Mouse (Mus musculus): ENCODE data around the gene Fam149b. TPM values are rescaled to one million over a fixed set of nuclear protein-coding genes. Genes with fewer than 3 reads are reported as not detected.

Fam149b gene
- total RNA-seq, 2 experiments from 2014 or later = 43.0 to 50.2 TPM

DNA sequence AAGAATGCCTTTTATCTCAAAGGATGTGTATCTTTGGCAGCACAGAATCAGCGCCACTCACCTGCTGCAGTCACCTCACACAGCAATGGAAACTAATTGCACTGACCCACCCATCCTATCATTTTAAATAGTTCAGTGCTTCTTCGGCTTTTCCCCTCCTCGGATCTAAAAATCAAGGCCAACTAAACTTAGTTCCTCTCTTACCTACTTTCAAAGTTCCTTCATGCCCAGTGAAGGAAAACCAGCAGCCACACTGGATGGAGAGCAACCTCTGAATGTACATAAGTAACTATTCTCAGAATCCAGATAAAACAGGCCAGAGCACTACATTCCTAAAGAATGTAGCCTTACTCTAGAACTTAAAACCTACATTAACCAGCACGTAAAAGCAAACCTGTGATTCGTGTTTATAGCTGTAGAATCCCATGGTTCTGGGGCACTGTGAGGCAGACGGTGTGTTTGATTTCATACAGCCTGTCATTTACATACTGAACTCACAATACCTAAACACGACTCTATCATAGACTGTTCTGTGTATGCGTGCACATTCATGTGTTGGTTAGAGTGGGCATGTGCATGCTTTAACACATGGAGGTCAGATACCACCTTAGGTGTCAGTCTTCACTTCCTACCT, 41.6 kb downstream of the Fam149b start:
- DNase-seq (ENCODE audit: low spot score in 2 of 2) = no peak

DNA sequence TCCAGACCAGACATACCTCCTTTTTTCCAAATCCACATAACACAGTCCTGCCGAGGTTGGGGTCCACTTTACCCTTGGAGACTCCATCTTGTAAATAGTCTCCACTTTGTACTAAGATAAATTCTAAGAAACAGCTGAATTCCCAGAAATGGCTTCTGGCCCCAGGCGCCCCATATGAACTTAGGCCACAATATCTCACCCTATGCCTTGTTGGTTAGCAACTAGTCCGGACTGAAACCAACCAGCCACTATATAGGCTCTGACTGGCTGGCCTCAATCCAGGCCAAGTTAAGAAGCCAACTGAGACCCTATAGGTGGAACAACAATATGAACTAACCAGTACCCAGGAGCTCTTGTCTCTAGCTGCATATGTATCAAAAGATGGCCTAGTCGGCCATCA, 44.4 kb downstream of the Fam149b start:
- no peak for DNase-seq (ENCODE audit: low spot score in 2 of 2)

DNA sequence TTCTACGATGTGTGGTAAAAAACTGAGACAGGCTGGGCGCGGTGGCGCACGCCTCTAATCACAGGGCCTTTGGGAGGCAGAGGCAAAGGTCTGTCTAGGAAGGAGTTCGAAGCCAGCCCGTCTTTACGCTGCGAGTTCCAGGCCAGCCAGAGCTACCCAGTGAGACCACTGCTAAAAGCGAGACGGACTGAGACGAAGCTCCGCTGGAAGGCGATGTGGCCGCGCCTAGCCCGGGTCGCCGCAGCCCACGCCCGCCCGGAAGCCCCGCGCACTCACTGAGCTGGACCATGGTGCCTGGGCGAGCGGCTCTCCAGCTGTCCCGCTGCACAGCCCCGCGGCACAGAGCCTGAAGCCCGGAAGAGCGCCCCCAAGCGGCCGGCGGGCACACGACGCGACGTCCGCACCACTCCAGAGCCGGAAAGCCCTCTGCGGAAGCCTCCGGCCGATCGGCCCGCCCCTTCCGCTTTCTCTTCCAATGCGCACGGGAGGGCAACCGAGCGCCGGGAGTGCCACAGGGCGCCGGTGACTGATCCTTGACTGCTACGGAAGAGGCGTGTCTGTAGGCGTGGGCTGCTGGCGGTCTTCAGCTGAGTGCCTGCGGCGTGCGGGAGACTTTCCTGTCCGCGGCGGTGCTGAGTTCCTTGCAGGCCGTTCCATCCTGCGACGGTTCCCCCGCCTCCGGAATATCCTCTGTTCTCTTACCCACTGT, 45.4 kb downstream of the Fam149b start, which contains the start of gene Mrps16:
Gene Mrps16 (minus strand): TSS at position 430 of the 709 bp plus-strand sequence.
- peak; percentile 88 to 91 for DNase-seq (ENCODE audit: low spot score in 2 of 2)

DNA sequence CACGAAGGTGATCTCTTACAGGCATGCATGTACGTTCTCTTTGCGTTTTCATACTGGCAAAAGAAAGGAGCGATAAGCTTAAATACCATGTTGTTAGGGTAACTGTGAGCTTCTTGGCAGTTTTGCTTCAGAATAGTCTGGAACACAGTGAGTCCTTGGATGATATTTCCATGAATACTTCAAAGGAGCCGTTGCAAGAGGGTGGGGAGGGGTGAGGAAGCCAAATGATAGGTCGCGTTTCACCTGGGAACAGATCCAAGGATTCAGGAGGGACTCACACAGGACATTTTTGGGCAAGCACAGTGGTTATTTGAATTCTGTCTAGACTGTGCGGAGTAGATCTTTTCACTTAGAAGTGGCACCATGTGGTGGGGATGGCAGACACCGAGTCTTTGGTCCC, 49.3 kb downstream of the Fam149b start:
- DNase-seq (ENCODE audit: low spot score in 2 of 2) = no peak

DNA sequence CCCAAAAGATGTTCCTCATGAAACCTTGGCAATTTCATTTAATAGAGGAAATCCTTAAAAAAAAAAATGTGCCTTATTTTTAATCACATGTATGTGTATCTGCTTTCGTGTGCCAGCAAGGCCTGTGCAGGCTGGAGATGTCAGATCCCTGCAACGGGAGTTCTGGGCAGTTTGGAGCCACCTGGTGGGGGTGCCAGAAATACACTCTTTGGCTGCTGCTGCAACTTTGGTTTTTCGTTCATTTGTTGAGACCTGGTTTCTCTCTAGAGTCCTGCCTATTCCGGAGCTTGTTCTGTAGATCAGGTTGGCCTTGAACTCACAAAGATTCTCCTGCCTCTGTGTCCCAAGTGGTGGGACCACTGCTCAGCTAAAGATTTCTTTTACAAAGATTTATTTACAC, 50.9 kb downstream of the Fam149b start:
- no peak for DNase-seq (ENCODE audit: low spot score in 2 of 2)

DNA sequence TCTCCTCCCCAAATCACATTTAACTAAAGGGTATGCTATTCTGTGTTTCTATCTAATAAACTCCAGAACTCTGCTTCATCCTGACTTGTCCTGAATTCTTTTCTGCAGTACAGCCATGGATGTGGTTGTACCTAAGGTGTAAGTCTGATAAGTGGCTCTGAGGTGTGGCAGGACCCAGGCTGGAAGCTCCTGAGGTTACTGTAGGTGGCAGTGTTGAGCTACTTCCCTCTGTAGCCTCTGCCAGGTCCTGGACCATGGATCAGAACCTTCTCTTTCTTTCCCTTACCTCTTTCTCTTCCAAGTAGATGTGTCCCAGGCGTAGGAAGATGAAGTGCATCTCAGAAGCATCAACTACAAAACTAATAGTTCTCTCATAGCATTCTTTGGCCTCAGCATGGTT, 52.1 kb downstream of the Fam149b start:
- peak in 1 of 2 experiments; percentile 40 for DNase-seq (ENCODE audit: low spot score in 2 of 2)

DNA sequence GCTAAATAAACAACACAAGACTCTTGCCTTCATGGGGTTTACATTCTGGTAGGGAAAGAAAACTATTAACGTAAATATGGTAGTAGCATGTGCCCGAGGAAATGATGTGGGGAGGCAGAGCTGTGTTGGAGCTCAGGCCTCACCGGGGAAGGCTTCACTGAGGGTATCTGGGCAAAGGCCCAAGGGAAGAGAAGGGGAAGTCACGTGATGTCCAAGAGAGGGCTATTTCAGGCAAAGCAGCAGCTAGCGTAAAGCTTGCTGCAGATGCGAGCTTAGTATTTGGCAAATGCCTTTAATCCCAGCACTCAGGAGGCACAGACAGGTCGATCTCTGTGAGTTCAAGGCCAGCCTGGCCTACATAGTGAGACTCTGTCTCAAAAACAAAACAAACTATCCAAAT, 74.3 kb downstream of the Fam149b start:
- DNase-seq (ENCODE audit: low spot score in 2 of 2) = no peak

DNA sequence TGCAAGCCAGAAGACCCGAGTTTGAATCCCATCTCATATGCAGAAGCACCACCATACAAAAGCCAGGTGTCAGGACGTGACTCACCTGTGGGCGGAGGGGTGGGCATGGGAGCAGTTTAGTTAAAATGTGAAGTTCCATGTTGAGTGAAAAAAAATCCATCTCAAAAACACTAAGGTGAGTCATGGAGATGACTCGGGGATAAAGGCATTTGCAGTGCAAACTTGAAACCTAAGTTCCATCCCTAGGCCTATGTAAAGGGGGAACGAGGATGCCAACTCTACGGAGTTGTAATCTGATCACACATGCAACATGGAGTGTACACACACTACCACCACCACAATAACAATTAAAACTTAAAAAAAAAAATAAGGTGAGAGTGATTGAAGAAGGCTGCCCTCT, 75.1 kb downstream of the Fam149b start:
- DNase-seq (ENCODE audit: low spot score in 2 of 2) = no peak

DNA sequence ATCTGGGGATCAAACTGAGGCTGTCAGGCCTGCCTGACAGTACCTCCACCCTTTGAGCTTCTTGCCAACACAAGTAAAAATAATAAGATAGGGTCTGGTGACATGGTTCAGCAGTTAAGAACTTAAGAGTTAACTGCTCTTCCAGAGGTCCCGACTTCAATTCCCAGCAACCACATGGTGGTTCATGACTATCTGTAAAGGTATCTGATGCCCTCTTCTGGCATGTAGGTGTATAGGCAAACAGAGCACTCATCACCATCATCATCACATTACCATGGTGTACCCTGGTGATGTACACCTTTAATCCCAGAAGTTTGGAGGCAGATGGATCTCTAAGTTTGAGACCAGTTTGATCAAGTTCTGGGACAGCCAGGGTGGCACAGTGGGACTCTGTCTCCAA, 80.6 kb downstream of the Fam149b start:
- no peak for DNase-seq (ENCODE audit: low spot score in 2 of 2)

DNA sequence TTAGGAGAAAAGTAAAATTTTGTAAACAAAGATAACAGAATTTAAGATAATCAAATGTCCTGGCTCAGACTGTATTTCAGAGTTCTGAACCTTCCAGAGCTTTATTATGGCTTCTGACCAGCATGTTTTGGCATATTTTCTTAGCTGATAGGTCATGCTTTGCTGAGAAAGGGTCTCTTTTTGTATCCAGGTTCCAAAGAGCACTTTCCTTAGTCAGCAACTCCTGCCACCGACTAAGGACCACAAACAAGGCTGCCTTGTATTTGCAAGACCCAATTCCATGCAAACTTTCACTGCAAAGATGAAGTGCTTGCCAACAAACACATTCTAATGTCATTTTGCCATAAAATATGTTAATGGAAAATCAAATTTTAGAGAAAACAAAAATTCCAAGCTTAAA, 81.9 kb downstream of the Fam149b start:
- DNase-seq (ENCODE audit: low spot score in 2 of 2) = no peak

DNA sequence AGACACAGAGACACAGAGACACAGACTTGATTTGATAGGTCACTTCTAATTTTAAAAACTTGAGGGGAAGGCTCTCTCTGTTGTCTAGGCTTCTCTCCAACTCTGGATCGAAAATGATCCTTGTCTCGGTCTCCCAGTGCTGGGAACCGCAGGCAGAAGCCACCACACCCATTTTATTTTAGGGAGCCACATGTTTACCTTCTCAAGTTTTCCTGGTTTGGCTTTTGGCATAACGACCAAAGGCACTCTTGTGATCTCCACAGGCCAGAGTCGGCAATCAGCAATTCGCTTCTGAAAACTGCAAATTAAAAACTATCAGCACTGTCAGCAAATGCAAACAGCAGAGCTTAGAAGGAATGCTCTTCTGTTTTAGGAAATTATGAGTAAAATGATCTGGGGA, 83.8 kb downstream of the Fam149b start:
- DNase-seq (ENCODE audit: low spot score in 2 of 2) = no peak

DNA sequence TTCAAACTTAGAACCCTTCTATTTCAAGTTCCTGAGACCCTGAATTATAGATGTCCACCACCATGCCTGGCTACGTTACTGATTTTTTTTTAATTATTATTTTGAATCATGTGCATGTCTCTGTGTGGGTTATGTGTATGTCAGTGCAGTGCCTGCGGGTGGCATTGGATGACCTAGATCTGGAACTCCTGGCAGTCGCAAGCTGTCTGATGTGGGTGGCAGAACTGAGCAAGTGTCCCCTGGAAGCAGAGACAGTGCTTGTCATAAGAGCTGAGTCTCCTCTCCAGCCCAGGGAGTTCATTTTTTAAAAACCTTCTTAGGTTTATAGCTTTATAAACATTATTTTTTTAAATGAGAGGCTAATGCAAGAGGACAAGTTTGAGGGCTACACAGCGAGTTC, 84.5 kb downstream of the Fam149b start:
- DNase-seq (ENCODE audit: low spot score in 2 of 2) = no peak

Other genes with a start within 250 kb of the Fam149b start
- gene Saysd1, start 209.6 kb upstream of the Fam149b start, total RNA-seq (2021) = 1 to 10 TPM; 4.8 to 5.0 TPM
- under 1 TPM; 0.21 to 0.33 TPM for gene Kcnk5, start 166.4 kb upstream of the Fam149b start, total RNA-seq (2021)
- gene Kcnk16, start 79.0 kb upstream of the Fam149b start, total RNA-seq (2021) = not detected
- gene Nudt13, start 53.5 kb upstream of the Fam149b start, total RNA-seq (2021) = 10 to 100 TPM; 19.5 to 20.6 TPM
- gene Ecd, start within 50 bp of the Fam149b start, total RNA-seq (2021) = 10 to 100 TPM; 30.0 to 32.0 TPM
- 10 to 100 TPM; 23.2 to 23.5 TPM for gene Dnajc9, start 40.7 kb downstream of the Fam149b start, total RNA-seq (2021)
- 10 to 100 TPM; 31.5 to 37.8 TPM for gene Mrps16, start 45.5 kb downstream of the Fam149b start, total RNA-seq (2021)
- gene Cfap70, start 104.1 kb downstream of the Fam149b start, total RNA-seq (2021) = 1 to 10 TPM; 1.5 to 3.4 TPM
- 10 to 100 TPM; 50.2 to 53.5 TPM for gene Anxa7, start 132.0 kb downstream of the Fam149b start, total RNA-seq (2021)
- 1 to 10 TPM; 1.7 to 1.8 TPM for gene Mss51, start 148.7 kb downstream of the Fam149b start, total RNA-seq (2021)
- gene Ppp3cb, start 198.4 kb downstream of the Fam149b start, total RNA-seq (2021) = 100 to 1,000 TPM; 397 to 418 TPM